Mouse (Mus musculus): ENCODE measurements around the gene Arid3b. TPM values are rescaled to one million over a fixed set of nuclear protein-coding genes. Genes with fewer than 3 reads are reported as not detected.
A peak's percentile ranks its signal among the peaks of the same experiment; 100 is the strongest.

Gene Arid3b
- polyA plus RNA-seq, 2 experiments, result 7.8 to 8.5 TPM

DNA sequence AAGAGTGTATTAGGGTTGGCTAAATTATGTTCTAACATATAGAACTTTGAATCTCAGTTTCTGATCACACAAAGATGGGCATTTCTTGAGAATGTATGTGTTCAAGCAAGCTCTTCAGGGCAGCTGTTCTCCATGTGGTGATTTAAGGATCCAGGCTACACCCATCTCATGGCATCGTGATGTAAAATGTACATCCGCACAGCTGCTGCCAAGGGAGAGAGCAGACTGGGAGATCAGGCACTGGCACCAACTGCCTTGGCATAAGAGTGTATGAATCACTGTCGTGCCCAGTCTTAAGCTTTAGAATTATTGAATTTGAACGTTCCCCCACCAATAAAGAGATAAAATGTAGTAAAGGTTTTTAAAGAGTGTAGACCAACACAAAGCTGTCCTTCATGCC is 30.6 kb upstream of the Arid3b start:
- WGBS (ENCODE audit: insufficient replicate concordance), result 80% methylated on average over 4 of the region's 4 CpGs
- Histone ChIP-seq H3K4me1 (replicated peaks; ENCODE audit: control insufficient read depth in 2 of 2, insufficient read depth in 2 of 2, low read length in 1 of 2) (no peaks in the 10 kb centered on the region), H3K36me3 (replicated peaks; ENCODE audit: control insufficient read depth, insufficient read depth, low read depth) (no peaks in the 10 kb centered on the region), H3K9me3 (ENCODE audit: control insufficient read depth, low read length) (no peaks in the 10 kb centered on the region), H3K4me2 (ENCODE audit: low read depth) (no peak overlapping the region), H3K9ac (replicated peaks) (no peak overlapping the region), H3K27me3 (ENCODE audit: control insufficient read depth, insufficient read depth, low read length) (no peaks in the 10 kb centered on the region), H3K4me3 (ENCODE audit: insufficient read depth in 1 of 2, low read depth in 2 of 2, low read length in 2 of 2) (no peak overlapping the region), H3K27ac (no peak overlapping the region)
- TF ChIP-seq CTCF (IDR thresholded peaks at IDR 0.05; ENCODE audit: low read depth) (no peak), EP300 (IDR thresholded peaks at IDR 0.05; ENCODE audit: low read depth) (no peak)
- ATAC-seq (ENCODE audit: insufficient read depth), result no peak
- DNase-seq (ENCODE audit: low read depth in 3 of 3, low spot score in 3 of 3), result no peak

DNA sequence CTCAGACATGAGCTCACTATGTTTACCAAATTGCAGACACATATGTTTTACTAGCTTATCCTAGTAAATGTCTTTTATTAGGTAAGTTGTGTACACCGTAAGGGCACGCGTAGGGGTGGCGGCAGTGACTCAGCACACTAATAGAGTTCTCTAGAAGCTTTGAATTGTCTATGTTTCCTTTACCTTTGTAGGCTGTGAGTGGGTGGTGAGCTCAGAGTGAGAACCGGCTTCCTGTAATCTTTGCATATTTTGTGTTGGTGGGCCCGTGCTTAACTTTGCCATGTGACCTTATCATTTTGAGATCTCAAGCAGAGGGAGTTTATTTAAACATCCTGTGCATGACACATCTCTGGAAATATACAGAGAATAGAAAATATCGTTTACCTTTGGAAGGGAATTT is 29.9 kb upstream of the Arid3b start:
- DNase-seq (ENCODE audit: low read depth in 3 of 3, low spot score in 3 of 3) (no peak), ATAC-seq (ENCODE audit: insufficient read depth) (no peak)
- TF ChIP-seq CTCF (IDR thresholded peaks at IDR 0.05; ENCODE audit: low read depth) (no peak), EP300 (IDR thresholded peaks at IDR 0.05; ENCODE audit: low read depth) (no peak)
- Histone ChIP-seq H3K27me3 (ENCODE audit: control insufficient read depth, insufficient read depth, low read length) (no peaks in the 10 kb centered on the region), H3K4me3 (ENCODE audit: insufficient read depth in 1 of 2, low read depth in 2 of 2, low read length in 2 of 2) (no peak overlapping the region), H3K9me3 (ENCODE audit: control insufficient read depth, low read length) (no peaks in the 10 kb centered on the region), H3K36me3 (replicated peaks; ENCODE audit: control insufficient read depth, insufficient read depth, low read depth) (no peaks in the 10 kb centered on the region), H3K4me1 (replicated peaks; ENCODE audit: control insufficient read depth in 2 of 2, insufficient read depth in 2 of 2, low read length in 1 of 2) (no peaks in the 10 kb centered on the region), H3K27ac (no peak overlapping the region), H3K9ac (replicated peaks) (no peak overlapping the region), H3K4me2 (ENCODE audit: low read depth) (no peak overlapping the region)
- 65% methylated on average over 7 of the region's 7 CpGs for WGBS (ENCODE audit: insufficient replicate concordance)

DNA sequence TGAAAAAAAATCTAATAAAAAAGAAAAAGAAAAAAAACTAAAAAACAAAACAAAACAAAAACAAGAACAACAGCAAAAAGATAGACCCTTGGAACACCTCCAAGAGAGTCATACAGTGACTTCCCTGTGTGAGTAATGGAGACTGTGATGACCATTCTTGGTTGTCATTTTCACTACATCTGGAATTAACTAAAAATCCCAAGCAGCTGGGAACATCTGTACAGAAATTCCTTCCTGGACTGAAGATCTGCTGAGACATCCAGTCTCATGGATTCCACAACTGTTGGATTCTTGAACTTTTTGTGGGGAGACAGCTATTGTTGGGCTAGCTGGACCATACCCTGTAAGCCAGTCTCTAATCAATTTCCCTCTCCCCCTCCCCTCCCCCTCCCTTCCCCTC is 27.7 kb upstream of the Arid3b start:
- Histone ChIP-seq H3K9ac (replicated peaks) (no peak overlapping the region), H3K4me3 (ENCODE audit: insufficient read depth in 1 of 2, low read depth in 2 of 2, low read length in 2 of 2) (no peak overlapping the region), H3K4me1 (replicated peaks; ENCODE audit: control insufficient read depth in 2 of 2, insufficient read depth in 2 of 2, low read length in 1 of 2) (no peaks in the 10 kb centered on the region), H3K4me2 (ENCODE audit: low read depth) (no peak overlapping the region), H3K9me3 (ENCODE audit: control insufficient read depth, low read length) (no peaks in the 10 kb centered on the region), H3K27ac (no peak overlapping the region), H3K36me3 (replicated peaks; ENCODE audit: control insufficient read depth, insufficient read depth, low read depth) (no peaks in the 10 kb centered on the region), H3K27me3 (ENCODE audit: control insufficient read depth, insufficient read depth, low read length) (no peaks in the 10 kb centered on the region)
- ATAC-seq (ENCODE audit: insufficient read depth), result no peak
- DNase-seq (ENCODE audit: low read depth in 3 of 3, low spot score in 3 of 3), result no peak
- TF ChIP-seq EP300 (IDR thresholded peaks at IDR 0.05; ENCODE audit: low read depth) (no peak), CTCF (IDR thresholded peaks at IDR 0.05; ENCODE audit: low read depth) (no peak)

DNA sequence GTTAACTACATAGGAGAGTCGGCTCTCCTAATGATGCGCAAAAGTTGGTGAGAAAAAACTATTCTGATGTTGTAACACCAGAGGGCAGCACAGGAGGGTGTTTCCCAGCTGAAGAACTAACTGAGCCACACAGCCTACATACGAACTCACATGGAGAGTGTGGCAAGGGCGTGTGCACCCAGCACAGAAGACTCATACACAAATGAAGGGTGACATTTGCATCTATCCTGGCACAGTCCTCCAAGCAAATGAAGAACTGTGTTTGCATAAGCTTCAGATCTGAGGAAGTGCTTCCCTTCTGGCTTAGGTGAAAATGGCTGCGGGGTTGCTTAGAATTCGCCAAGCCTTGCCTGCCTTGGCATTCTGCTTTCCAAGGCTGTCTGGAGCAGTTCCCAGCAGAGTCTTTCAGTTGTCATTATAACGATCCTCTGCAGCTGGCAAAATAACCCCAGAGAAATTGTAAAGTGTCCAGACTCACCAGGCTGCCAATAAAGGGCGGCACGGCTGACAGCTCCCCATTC is 25.4 kb upstream of the Arid3b start:
- Histone ChIP-seq H3K4me1 (replicated peaks; ENCODE audit: control insufficient read depth in 2 of 2, insufficient read depth in 2 of 2, low read length in 1 of 2) (no peaks in the 10 kb centered on the region), H3K9ac (replicated peaks) (no peak overlapping the region), H3K4me3 (ENCODE audit: insufficient read depth in 1 of 2, low read depth in 2 of 2, low read length in 2 of 2) (no peak overlapping the region), H3K4me2 (ENCODE audit: low read depth) (no peak overlapping the region), H3K36me3 (replicated peaks; ENCODE audit: control insufficient read depth, insufficient read depth, low read depth) (no peaks in the 10 kb centered on the region), H3K27ac (no peak overlapping the region), H3K9me3 (ENCODE audit: control insufficient read depth, low read length) (no peaks in the 10 kb centered on the region), H3K27me3 (ENCODE audit: control insufficient read depth, insufficient read depth, low read length) (no peaks in the 10 kb centered on the region)
- DNase-seq (ENCODE audit: low read depth in 3 of 3, low spot score in 3 of 3) (peak in 1 of 3 experiments; percentile 12), ATAC-seq (ENCODE audit: insufficient read depth) (no peak)
- WGBS (ENCODE audit: insufficient replicate concordance), result 42% methylated on average over 9 of the region's 9 CpGs
- TF ChIP-seq EP300 (IDR thresholded peaks at IDR 0.05; ENCODE audit: low read depth) (no peak), CTCF (IDR thresholded peaks at IDR 0.05; ENCODE audit: low read depth) (peak; percentile 70)

DNA sequence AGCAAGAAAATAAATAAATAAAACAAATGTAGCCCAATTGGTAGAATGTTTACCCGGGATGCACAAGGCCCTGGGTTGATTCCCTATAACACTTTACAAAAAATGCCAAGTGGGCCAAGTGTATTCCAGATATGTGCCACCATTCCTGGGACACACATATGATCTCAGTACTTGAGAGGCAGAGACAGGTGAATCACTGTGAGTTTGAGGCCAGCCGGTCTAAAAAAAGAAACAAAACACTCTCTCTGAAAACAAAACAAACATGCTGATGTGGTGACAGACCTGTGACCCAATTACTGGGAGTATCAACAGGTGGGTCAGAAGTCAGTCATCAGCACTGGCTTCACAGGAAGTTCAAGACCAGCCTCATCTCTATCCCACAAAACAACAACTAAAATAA is 19.9 kb upstream of the Arid3b start:
- WGBS (ENCODE audit: insufficient replicate concordance), result 68% methylated on average over 2 of the region's 2 CpGs
- no peaks in the 10 kb centered on the region for H3K4me1 ChIP-seq (replicated peaks; ENCODE audit: control insufficient read depth in 2 of 2, insufficient read depth in 2 of 2, low read length in 1 of 2)
- H3K9ac ChIP-seq (replicated peaks), result no peak overlapping the region
- no peaks in the 10 kb centered on the region for H3K36me3 ChIP-seq (replicated peaks; ENCODE audit: control insufficient read depth, insufficient read depth, low read depth)
- no peak for ATAC-seq (ENCODE audit: insufficient read depth)
- no peak overlapping the region for H3K4me3 ChIP-seq (ENCODE audit: insufficient read depth in 1 of 2, low read depth in 2 of 2, low read length in 2 of 2)
- H3K4me2 ChIP-seq (ENCODE audit: low read depth), result no peak overlapping the region
- no peaks in the 10 kb centered on the region for H3K9me3 ChIP-seq (ENCODE audit: control insufficient read depth, low read length)
- TF ChIP-seq CTCF (IDR thresholded peaks at IDR 0.05; ENCODE audit: low read depth) (no peak), EP300 (IDR thresholded peaks at IDR 0.05; ENCODE audit: low read depth) (no peak)
- H3K27me3 ChIP-seq (ENCODE audit: control insufficient read depth, insufficient read depth, low read length), result no peaks in the 10 kb centered on the region
- no peak overlapping the region for H3K27ac ChIP-seq
- no peak for DNase-seq (ENCODE audit: low read depth in 3 of 3, low spot score in 3 of 3)

Data from liver, embryonic 14.5 days (tissue).